Mouse (Mus musculus) spleen, adult 2 months (tissue): Measurements from ENCODE around the gene Usp12.

Experiments
- CTCF ChIP-seq: fragments of 200-500 bp; IDR thresholded peaks from 2 replicates; pipeline ENCODE4 v1.5.1; 2011; ENCODE audit warnings: mild to moderate bottlenecking, inconsistent platforms; ENCODE audit not compliant: insufficient read depth, insufficient read length, insufficient replicate concordance; ENCODE audit errors: extremely low read depth
- POLR2A ChIP-seq: fragments of 200-500 bp; IDR thresholded peaks from 2 replicates; pipeline ENCODE4 v1.6.1; 2011; ENCODE audit warnings: low read depth, low read length, inconsistent platforms

DNA sequence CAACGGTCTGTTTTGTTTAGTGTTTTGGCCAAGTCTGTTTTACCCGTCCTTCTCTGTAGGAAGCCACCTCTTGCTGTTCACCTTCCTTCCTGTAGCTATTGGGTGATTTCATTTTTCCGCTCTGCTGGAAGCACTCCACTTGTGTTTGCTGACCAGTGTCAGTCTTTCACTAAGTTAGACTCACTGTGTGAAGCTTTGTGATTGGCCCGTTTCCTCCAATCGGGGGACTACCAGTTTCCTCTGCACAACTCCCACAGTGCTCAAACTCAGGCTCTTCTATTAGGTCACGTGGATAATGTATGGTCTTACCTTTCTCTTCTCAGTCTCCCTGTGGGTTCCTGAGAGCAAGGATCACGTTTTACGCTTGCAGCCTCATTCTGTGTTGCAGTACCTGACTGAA is 34.7 kb upstream of the Usp12 start:
- TF ChIP-seq POLR2A: no peak; the same call in 1 of the 2 replicates
- TF ChIP-seq CTCF: no peak
